Mouse (Mus musculus) B cell, adult 2 months (primary cell): Measurements from ENCODE around the gene Pigt.

Experiments used
- DNase-seq, 2 experiments: peaks; one replicate each; pipeline ENCODE4 v3.0.0; 2022

Pigt gene

DNA sequence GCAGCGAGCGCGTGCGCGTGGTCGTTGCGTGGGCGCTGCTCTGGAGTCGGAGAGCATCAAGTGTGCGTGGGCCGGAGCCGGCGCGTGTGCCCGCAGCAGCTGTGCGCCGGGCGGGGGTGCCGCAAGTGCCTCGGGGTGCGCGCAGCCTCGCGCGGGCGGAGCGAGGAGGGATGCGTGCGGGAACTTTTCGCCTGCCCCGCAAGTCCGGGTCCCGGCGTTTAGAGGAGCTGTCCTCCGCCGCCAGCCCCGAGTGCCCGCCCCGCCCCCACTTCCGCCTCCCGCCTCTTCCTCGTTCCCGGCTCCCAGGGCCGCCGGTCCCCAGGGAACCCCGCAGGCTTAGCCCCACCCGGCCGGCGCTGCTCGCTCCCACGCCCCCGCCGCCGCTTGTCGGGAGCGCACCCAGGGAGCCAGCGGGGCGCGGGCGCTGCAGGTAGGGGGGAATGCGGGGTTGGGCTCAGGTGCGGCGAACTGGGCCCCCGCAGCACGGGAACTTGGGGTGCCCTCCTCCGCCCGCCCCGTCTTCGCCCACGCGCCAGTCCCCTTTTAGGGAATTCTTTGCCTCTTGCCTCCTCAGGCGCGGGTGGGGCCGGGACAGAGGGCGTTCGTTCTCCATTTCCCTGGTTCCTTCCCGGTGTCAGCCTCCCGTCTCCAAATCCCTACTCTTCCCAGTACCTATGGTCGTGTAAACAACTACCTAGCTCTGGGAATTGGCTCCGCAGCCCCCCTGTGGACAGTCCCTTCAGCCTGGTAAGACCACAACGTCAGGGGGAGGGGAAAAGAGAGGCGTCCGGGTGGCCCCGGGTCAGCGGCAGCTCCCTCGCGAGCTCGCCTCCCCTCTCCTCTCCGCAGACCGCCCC lies 10.8 kb upstream of the Pigt start:
- DNase-seq = peak; percentile 63 to 66

GRCm38 (mm10) chr2:164487115-164487527 lies 10.2 kb upstream of the Pigt start:
- no peak for DNase-seq

- no peak for DNase-seq
Observed at GRCm38 (mm10) chr2:164487812-164488211, 9.5 kb upstream of the Pigt start.

GRCm38 (mm10) chr2:164494126-164494525 lies 3.2 kb upstream of the Pigt start:
- no peak for DNase-seq

- DNase-seq = no peak
Observed at GRCm38 (mm10) chr2:164496331-164496730, 989 bp upstream of the Pigt start.

GRCm38 (mm10) chr2:164497691-164498268 lies 460 bp downstream of the Pigt start:
- no peak for DNase-seq

DNA sequence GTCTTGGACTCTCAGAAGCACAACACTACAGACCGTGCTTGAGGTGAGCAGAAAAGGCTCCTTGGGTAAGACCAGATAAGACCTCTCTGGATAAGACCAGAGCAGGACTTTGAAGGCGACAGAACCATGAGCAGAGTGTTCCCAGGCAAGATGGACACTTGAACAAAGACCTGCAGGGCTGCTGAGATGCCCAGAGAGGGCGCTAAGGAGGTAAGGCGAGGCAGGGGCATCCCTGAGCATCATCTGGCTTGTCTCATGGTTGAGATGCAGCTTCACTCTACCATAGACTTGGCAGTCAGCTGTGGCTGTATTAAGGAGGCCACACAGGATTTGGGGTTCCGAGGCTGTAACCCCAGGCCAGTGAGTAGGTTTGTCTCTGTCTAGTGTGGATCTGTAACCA lies 2.0 kb downstream of the Pigt start:
- no peak for DNase-seq

- DNase-seq = no peak
Observed at GRCm38 (mm10) chr2:164500511-164500910, 3.2 kb downstream of the Pigt start.

DNA sequence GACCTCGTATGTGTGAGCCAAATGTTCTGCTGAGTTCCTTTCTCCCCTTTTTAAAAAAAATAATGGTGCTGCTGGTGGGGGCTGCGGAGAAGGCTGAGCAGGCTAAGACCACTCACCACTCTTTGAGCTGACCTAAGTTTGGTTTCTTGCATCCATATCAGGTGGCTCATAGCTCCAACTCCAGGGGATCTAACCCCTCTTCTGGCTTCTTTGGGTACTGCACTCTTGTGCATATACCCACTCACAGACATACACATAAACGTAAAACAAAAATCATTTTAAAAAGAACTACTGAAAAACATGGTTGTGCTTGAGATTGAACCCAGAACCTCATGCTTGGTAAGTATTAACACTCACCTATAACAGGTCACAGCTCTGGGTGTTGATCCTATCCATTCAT lies 7.6 kb downstream of the Pigt start:
- DNase-seq = no peak

- DNase-seq = no peak
Observed at GRCm38 (mm10) chr2:164505619-164506347, 8.5 kb downstream of the Pigt start.

GRCm38 (mm10) chr2:164507811-164508210 lies 10.5 kb downstream of the Pigt start:
- no peak for DNase-seq

- DNase-seq = no peak
Observed at GRCm38 (mm10) chr2:164510621-164511190, 13.4 kb downstream of the Pigt start.

- no peak for DNase-seq
Observed at GRCm38 (mm10) chr2:164512121-164512909, 15.0 kb downstream of the Pigt start.

- no peak for DNase-seq
Observed at GRCm38 (mm10) chr2:164513389-164513788, 16.1 kb downstream of the Pigt start.

DNA sequence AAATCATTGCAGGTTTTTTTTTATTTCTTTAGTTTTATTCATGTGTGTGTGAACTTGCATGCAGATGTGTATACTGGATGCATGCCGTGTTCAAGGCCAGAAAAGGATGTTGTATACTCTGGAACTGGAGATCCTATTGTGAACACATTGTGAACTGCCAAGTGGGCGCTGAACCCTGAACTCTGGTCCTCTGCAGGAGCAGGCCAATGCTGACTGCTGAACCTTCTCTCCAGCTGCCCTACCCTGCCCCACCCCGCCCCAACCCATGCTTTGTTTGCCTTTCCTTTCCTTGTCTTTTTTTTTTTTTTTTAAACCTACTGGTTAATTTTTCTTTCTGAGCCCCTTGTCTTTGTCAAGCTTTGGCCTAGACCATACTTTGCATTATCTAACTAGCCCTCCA lies 17.6 kb downstream of the Pigt start:
- no peak for DNase-seq

- DNase-seq = no peak
Observed at GRCm38 (mm10) chr2:164515897-164516296, 18.6 kb downstream of the Pigt start.

- no peak for DNase-seq
Observed at GRCm38 (mm10) chr2:164516592-164516991, 19.3 kb downstream of the Pigt start.

- DNase-seq = peak; percentile 87 to 89
Observed at GRCm38 (mm10) chr2:164517485-164518221, 20.3 kb downstream of the Pigt start.

- DNase-seq = no peak
Observed at GRCm38 (mm10) chr2:164518266-164519170, 21.2 kb downstream of the Pigt start.

- DNase-seq = no peak
Observed at GRCm38 (mm10) chr2:164519171-164519526, 21.8 kb downstream of the Pigt start.

GRCm38 (mm10) chr2:164520782-164521181 lies 23.5 kb downstream of the Pigt start:
- DNase-seq = peak; percentile 60 to 64
